Mouse (Mus musculus) left cerebral cortex, postnatal 10 days (tissue): Measurements from ENCODE around the gene Pnrc2. TPM values are rescaled to one million over a fixed set of nuclear protein-coding genes. Genes with fewer than 3 reads are reported as not detected.

ENCODE experiments used
- DNase-seq, 2 experiments: peaks; one replicate each; pipeline ENCODE4 v3.0.0; 2021 to 2022; ENCODE audit warnings: low spot score in 2 of 2, mixed read lengths in 1 of 2; ENCODE audit errors: extremely low spot score in 1 of 2
- intact Hi-C: fragments of 180-260 bp; cut with DNase I; formaldehyde crosslinking; loops from one replicate; pipeline ENCODE4 v1.15.1; 2025
- total RNA-seq, 2 experiments: library from RNA; stranded (reverse); gene quantifications; 2 replicates each; pipeline ENCODE4 v1.2.3; 2021

Pnrc2 gene
- total RNA-seq, 2 experiments from 2014 or later: 47.1 to 47.9 TPM

GRCm38 (mm10) chr4:135898380-135899049 is 24.9 kb upstream of the Pnrc2 start:
- no peak for DNase-seq
- intact Hi-C loops: no loop called here

- intact Hi-C loops: no loop called here
- DNase-seq: no peak
Measured at GRCm38 (mm10) chr4:135896157-135896556, 22.5 kb upstream of the Pnrc2 start.

GRCm38 (mm10) chr4:135895071-135895571 is 21.5 kb upstream of the Pnrc2 start, which contains the start of gene Cnr2:
Gene Cnr2, plus strand, starts transcription at chr4:135895394.
- intact Hi-C loops: no loop called here
- no peak for DNase-seq

- intact Hi-C loops: loop anchor here (5.0 kb wide), 1 partner anchor 54 kb away; the partner anchor contains the start of gene Hmgcl
- peak in 1 of 2 experiments; percentile 16 for DNase-seq
Measured at GRCm38 (mm10) chr4:135892884-135893283, 19.2 kb upstream of the Pnrc2 start.

DNA sequence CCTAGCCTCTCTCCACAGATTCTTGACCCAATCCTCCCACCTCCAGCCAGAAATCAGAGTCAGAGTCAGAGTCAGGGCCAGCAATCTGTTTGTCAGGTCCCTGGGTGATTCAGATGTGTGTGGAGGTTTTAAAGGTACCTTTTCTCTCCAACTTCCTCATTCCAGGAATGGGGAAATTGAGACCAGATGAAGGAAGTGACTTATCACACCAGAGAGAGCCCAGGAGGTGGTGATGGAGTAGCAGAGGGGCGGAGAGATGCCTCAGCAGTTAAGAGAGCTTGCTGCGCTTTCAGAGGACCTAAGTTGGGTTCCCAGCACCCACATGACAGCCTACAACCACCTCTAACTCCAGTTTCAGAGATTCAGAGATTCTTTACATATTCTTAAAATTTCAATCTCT is 17.9 kb upstream of the Pnrc2 start:
- DNase-seq: no peak
- intact Hi-C loops: loop anchor here (5.0 kb wide), 1 partner anchor 56 kb away; the partner anchor contains the start of gene Hmgcl

DNA sequence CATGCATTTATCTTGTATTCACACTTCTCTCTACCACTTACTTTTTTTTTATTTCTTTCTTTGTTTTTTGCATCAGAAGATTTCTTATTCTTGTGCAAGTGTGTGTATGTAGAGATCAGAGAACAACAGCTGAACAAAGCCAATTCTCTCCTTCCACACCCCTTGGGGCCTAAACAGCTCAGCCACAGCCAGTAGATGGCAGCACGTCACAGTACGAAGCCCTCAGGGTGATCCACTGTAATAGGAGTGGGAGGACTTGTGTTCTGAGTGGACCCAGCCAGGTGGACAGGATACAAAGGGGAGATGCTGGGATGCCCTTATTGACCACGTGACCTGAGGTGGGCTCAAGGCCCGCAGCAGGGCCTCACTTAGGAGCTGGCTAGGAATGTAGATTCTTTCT is 16.2 kb upstream of the Pnrc2 start:
- peak in 1 of 2 experiments; percentile 81 for DNase-seq
- intact Hi-C loops: loop anchor here (5.0 kb wide), 1 partner anchor 57 kb away; the partner anchor contains the start of gene Hmgcl

GRCm38 (mm10) chr4:135889146-135889883 is 15.7 kb upstream of the Pnrc2 start:
- peak in 1 of 2 experiments; percentile 6 for DNase-seq
- intact Hi-C loops: no loop called here

GRCm38 (mm10) chr4:135888448-135889057 is 14.9 kb upstream of the Pnrc2 start:
- intact Hi-C loops: no loop called here
- DNase-seq: peak in 1 of 2 experiments; percentile 13

DNA sequence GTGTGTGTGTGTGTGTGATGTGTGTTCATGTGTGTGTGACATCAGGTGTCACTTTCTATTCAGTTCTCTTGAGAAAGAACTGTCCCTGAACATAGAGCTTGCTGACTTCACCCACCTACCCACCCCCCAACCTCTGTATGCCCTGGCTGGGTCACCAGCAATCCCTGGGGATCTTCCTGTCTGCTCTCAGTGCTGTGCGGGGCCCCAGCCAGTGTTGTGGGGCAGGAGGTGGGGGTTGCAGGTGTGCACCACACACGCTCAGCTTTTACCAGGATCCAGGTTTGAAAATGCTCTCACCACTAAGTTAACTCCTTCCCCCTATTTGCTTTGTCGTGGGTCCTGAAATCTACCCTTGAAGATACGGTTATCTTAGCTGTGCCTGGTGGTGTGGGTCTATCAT is 12.5 kb upstream of the Pnrc2 start:
- intact Hi-C loops: no loop called here
- DNase-seq: no peak

GRCm38 (mm10) chr4:135885676-135886075 is 12.0 kb upstream of the Pnrc2 start:
- intact Hi-C loops: no loop called here

DNA sequence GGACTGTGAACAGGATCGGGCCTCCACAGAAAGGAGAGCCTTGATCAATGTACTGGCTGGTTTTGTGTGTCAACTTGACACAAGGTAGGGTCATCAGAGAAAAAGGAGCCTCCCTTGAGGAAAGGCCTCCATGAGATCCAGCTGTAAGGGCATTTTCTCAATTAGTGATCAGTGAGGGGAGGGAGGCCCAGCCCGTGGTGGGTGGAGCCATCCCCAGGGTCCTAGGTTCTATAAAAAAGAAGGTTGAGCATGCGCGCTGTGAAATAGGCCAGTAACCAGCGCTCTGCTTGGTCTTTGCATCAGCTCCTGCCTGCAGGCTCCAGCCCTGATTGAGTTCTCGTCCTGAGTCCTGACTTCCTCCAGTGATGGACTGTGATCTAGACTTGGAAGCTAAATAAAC is 10.9 kb upstream of the Pnrc2 start:
- no peak for DNase-seq
- intact Hi-C loops: no loop called here

More at GRCm38 (mm10) chr4:135885676-135886075, 12.0 kb upstream of the Pnrc2 start:
- DNase-seq: no peak

DNA sequence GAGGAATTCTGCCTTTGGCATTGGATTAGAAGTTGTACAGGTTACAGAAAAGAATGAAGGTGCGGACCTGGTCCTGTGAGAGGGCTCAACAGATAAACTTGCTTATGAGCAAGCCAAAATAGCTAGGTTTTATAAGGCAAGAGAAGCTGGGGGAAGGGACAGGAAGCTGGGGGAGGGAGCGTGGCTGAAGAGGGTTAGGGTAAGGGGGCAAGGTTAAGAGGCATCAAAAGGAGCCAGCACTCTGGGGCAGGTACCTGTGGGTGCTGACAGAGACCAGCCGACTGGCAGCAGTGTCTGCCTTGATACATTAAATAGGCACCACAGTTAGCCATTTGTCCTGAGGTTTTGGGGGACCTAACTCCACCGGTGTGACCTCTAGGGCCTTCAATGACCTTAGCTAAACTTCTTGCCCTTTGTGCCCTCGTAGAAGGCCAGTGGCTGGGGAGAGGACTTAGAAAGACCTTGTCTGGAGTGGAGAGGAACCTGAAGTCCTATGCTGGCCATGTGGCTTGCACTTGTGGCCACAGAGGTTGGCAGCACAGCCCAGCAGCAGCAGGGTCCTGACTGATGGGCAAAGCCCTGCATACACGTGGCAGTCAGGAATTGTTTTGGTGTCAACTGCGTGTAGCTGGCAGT is 10.3 kb upstream of the Pnrc2 start:
- no peak for DNase-seq
- intact Hi-C loops: no loop called here

GRCm38 (mm10) chr4:135883401-135883851 is 9.8 kb upstream of the Pnrc2 start:
- intact Hi-C loops: no loop called here
- DNase-seq: no peak

GRCm38 (mm10) chr4:135882023-135882422 is 8.4 kb upstream of the Pnrc2 start:
- intact Hi-C loops: no loop called here
- DNase-seq: no peak

GRCm38 (mm10) chr4:135880576-135880975 is 6.9 kb upstream of the Pnrc2 start:
- intact Hi-C loops: no loop called here
- DNase-seq: no peak

DNA sequence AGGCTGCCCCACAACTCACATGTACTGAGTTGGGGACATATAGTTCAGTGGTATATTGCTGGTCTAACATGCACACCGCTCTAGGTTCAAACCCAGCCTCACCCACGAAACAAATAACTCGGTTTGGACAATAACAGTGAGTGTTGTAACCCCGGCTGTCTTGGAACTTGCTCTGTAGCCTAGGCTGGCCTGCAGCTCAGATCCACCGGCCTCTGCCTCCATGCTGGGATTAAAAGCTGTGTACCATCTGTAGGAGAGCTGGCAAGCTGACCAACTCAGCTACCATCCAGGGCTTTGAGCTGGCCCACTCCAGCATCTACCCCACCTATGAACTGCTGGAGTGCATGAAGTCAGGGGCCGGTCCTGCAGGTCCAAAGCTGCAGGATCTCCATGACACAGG is 6.4 kb upstream of the Pnrc2 start:
- intact Hi-C loops: no loop called here
- no peak for DNase-seq

GRCm38 (mm10) chr4:135879021-135879420 is 5.4 kb upstream of the Pnrc2 start:
- intact Hi-C loops: no loop called here

DNA sequence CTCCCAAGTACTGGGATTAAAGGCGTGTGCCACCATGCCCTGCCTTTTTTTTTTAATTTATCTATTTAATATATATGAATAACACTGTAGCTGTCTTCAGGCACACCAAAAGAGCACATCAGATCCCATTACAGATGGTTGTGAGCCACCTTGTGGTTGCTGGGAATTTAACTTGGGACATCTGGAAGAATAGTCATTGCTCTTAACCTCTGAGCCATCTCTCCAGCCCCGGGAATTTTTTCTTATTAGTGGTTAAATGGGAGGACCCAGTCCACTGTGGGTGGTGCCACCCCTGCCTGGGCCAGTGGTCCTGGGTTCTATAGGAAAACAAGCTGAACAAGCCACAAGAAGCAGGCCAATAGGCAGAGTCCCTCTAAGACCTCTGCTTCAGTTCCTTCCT is 4.1 kb upstream of the Pnrc2 start:
- no peak for DNase-seq
- intact Hi-C loops: loop anchor here (2.0 kb wide), 1 partner anchor 77 kb away; no protein-coding TSS in a partner anchor

More at GRCm38 (mm10) chr4:135879021-135879420, 5.4 kb upstream of the Pnrc2 start:
- DNase-seq: no peak

- intact Hi-C loops: loop anchor here (2.0 kb wide), 1 partner anchor 76 kb away; no protein-coding TSS in a partner anchor
Measured at GRCm38 (mm10) chr4:135876583-135877020, 3.0 kb upstream of the Pnrc2 start.

More at GRCm38 (mm10) chr4:135876583-135877020, 3.0 kb upstream of the Pnrc2 start:
- DNase-seq: peak; percentile 62 to 90
